Mouse (Mus musculus): ENCODE measurements at regions not wholly inside any gene's neighbourhood (a gene's known extent, or its start where the extent isn't known, plus 50 kb on each side); places are given as distances from the start of the nearest gene placed in this dataset.
"Not testable (repeated sequence)": the region's sequence is repeated elsewhere in the genome, so short reads cannot be mapped to it uniquely, and the experiment has no call there.

DNA sequence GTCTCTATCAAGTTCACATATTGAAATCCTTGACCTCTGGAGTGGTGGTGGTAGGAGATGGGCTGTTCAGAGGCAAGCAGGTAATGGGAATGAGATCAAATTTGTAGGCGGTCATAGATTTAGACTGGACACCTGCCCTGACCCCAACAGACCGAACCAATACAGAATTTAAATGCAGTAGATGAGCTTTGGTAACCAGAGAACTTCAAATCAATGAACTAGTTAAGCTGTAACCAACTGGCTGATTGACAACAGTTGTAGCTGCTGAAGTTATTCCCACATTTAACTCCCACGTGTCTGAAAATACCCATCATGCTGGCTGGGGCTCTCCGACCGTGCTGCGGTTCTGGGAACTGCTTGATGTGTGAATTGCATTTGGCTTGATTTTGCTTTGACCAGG, 268.5 kb upstream of the Gm6793 start:
- intact Hi-C loops (cut with DNase I): no loop called here
- H3K4me3 ChIP-seq: no peak overlapping the region
- TF ChIP-seq CTCF (IDR thresholded peaks at IDR 0.05): no peak
- no peak for DNase-seq (ENCODE audit: extremely low spot score in 1 of 2, low spot score in 2 of 2)
- H3K27ac ChIP-seq: no peak overlapping the region

DNA sequence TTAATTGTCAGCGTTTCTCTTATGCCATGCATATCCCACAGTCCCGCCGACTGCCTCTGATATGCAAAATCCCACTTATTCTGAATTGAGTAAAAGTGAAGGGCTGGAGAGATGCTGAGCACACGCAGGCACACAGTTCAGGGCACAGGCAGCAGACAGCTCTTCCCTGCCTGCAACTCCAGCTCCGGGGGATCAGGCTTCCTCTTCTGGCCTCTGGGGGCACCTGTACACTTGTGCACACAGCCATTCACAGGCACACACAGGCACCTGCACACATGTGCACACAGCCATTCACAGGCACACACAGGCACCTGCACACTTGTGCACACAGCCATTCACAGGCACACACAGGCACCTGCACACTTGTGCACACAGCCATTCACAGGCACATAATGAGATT, 254.8 kb upstream of the Gm6793 start:
- no peak overlapping the region for H3K4me3 ChIP-seq
- DNase-seq (ENCODE audit: extremely low spot score in 1 of 2, low spot score in 2 of 2): no peak
- intact Hi-C loops (cut with DNase I): no loop called here
- no peak overlapping the region for H3K27ac ChIP-seq
- TF ChIP-seq CTCF (IDR thresholded peaks at IDR 0.05): no peak

DNA sequence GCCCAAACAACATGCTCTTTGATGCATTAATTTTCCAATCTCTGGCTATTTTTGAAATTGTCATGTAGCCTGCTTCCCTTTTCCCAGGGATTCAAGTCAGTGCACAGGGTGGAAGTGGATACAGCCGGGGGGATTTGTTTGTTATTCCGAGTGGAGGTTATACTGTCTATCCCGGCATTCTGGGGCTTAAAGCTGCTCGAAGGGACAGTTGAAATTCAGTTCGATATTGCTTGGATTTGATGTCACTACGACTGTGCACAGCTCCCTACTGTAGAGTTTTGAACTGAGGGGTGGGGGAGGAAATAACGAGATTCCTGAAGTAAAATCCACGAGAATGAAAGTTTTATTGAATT, 254.4 kb upstream of the Gm6793 start:
- TF ChIP-seq CTCF (IDR thresholded peaks at IDR 0.05): no peak
- DNase-seq (ENCODE audit: extremely low spot score in 1 of 2, low spot score in 2 of 2): no peak
- H3K4me3 ChIP-seq: no peak overlapping the region
- intact Hi-C loops (cut with DNase I): no loop called here
- no peak overlapping the region for H3K27ac ChIP-seq

DNA sequence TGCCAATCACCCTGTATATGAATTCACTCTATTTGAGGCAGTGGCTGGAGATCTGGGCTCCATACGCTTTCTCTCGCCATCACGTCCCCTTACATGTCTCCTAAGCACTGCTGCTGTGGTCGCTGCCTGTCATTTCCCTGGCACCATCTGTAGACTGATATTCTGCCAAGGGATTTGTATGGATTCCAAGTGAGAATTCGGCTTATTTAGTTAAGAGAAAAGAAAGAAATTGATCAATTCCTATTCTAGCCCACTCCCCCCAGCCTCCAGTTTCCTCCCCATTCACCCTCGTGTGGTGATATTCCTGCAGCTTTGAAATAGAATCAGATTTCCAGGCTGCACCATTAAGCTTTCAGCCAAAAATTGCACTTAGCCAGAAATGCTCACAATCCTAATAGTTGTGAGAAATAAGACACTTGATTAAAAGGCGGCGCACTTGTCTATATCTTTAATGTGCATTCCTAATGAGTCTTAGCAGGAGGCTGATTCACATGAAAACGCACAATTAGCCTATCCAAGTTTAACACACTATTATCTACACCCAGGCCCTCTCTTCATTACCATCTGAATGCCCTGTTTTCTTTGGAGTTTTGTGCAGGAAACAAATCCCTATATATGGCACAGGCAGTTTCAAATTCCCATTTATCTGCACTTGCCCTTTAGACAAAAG, 253.8 kb upstream of the Gm6793 start:
- intact Hi-C loops (cut with DNase I): no loop called here
- Histone ChIP-seq H3K27ac (no peak overlapping the region), H3K4me3 (no peak overlapping the region)
- DNase-seq (ENCODE audit: extremely low spot score in 1 of 2, low spot score in 2 of 2): no peak
- no peak for TF ChIP-seq CTCF (IDR thresholded peaks at IDR 0.05)

DNA sequence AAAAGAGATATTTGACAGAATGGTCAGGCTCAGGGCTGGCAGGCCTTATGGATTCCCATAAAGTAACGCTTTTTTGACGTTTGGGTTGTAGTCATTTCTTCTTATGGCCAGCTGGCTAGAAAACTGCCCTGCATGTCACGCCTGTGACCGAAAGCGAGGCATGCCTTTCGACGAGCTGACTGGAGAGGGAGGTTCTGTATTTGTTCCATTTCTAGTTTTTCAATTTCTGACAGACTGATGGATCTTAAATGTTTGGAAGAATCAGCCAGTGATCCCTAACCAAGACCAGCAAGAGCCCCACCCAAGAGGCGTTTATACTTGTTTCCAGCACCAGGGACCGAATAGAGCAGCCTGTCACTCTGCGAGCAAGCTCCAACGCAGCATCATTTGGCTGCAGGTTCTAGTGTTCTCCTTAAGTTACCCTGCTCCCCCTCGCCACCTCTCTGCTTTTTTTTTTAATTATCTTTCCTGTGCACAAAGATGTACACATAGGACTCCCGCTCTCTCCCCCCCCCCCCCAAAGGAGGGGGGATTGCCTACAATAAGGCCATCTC, 243.2 kb upstream of the Gm6793 start:
- TF ChIP-seq CTCF (IDR thresholded peaks at IDR 0.05): no peak
- H3K27ac ChIP-seq: no peak overlapping the region
- H3K4me3 ChIP-seq: no peak overlapping the region; the same call in 1 of the 2 replicates

DNA sequence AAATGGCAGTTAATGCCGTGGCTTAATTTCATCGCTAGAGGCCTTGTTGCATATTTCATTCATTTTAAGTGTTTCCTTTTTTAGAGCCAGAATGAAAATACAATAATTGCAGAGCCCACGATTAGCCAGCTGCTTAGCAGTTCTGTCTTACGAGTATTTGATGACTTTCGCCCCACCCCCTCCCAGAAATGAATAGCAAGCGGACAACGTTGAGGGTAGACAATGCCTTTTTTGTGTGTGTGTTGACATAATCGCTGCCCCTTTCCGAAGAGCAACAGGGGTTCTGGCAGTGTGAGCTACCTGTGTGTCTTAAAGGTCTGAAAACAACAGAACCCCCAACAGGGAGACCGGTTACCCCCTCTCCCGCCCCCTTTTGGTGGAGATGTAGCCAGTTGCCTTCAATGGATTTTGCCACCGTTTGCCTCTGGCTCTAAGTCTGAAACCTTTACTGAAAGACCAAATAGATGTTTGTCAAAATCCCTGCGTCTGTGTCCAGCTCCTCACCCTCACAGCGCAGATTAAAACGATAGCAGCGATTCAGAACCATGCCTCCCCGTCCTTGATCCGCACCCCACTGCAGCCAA, 242.6 kb upstream of the Gm6793 start:
- TF ChIP-seq CTCF (IDR thresholded peaks at IDR 0.05): no peak; the same call in 1 of the 2 replicates
- no peak overlapping the region for H3K27ac ChIP-seq
- intact Hi-C loops (cut with DNase I): no loop called here
- H3K4me3 ChIP-seq: no peak overlapping the region; the same call in 1 of the 2 replicates
- no peak for DNase-seq (ENCODE audit: extremely low spot score in 1 of 2, low spot score in 2 of 2)

More for the DNA sequence above, 243.2 kb upstream of the Gm6793 start:
- intact Hi-C loops (cut with DNase I): no loop called here
- no peak for DNase-seq (ENCODE audit: extremely low spot score in 1 of 2, low spot score in 2 of 2)

DNA sequence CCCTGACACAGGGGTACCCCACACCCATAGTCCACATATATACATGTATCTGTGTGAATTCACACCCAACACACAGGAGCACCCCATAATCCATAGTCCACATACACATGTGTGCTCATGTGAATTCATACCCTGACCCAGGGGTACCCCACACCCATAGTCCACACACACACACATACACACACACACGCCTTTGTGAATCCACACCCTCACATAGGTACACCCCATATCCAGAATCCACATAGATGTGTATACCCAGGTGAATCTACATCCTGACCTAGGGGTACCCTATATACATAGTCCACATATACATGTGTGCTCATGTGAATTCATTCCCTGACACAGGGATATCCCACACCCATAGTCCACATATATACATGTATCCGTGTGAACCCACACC, 231.8 kb upstream of the Gm6793 start:
- H3K4me3 ChIP-seq; H3K27ac ChIP-seq; DNase-seq (ENCODE audit: extremely low spot score in 1 of 2, low spot score in 2 of 2); intact Hi-C loops (cut with DNase I): not testable (repeated sequence)

DNA sequence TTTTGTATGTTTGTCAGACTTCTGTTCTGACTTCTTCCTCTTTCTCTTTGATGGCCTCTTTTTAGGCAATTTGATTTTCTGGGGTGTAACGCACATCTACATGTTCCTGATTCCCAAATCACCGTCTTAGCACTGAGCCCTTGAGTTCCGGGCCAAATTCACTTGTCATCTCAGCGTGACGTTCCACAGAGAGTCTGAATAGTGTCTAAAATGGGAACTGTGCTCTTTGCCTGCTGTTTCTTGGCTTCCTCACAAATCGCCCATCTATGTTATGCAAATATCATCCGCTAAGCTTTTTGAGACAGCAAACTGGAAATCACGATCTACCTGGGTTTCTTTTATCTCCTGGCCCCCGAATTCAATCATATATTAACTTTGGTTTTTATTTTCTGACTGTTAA, 223.8 kb upstream of the Gm6793 start:
- Histone ChIP-seq H3K27ac (no peak overlapping the region), H3K4me3 (no peak overlapping the region)
- TF ChIP-seq CTCF (IDR thresholded peaks at IDR 0.05): no peak; the same call in 1 of the 2 replicates
- no peak for DNase-seq (ENCODE audit: extremely low spot score in 1 of 2, low spot score in 2 of 2)
- intact Hi-C loops (cut with DNase I): no loop called here

DNA sequence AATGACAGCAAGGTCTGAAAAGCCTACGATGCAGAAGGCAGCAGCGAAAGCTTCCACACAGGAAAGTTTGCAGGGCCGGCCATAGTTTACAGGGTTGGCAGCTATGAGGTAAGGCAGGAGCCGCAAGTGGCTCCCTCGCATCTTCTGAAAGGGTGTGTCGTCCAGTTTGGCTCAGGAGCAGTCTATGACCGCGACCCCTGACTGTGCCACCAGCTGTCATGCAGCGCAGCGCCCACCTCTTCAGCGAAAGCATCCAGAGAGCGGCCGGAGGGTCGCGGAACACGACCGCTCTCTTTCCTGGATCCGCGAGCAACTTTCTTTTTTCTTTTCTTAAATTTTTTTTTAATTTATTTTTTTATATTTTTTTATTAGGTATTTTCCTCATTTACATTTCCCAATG, 221.9 kb upstream of the Gm6793 start:
- DNase-seq (ENCODE audit: extremely low spot score in 1 of 2, low spot score in 2 of 2); H3K4me3 ChIP-seq; H3K27ac ChIP-seq; intact Hi-C loops (cut with DNase I): not testable (repeated sequence)

DNA sequence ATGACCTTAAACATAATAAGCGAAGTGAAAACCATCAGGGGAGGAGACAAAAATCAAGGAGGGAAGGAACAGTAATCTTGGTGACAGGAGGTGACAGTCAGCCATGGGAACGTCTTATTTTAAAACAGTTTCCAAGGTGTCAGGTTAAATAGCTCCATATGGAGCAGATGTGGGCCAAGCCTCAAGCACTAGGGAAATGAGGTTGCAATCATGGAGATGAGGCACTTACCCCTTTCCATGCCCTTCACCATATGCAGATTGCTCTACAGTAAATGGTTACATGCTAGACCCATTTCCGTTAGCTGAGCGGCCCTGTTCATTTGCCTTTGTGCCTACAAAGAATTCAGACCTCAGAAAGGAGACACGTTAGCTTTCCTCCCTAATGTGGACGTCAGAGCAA, 204.8 kb upstream of the Gm6793 start:
- TF ChIP-seq CTCF (IDR thresholded peaks at IDR 0.05): no peak
- intact Hi-C loops (cut with DNase I): no loop called here
- Histone ChIP-seq H3K27ac (no peak overlapping the region), H3K4me3 (no peak overlapping the region)
- DNase-seq (ENCODE audit: extremely low spot score in 1 of 2, low spot score in 2 of 2): no peak

DNA sequence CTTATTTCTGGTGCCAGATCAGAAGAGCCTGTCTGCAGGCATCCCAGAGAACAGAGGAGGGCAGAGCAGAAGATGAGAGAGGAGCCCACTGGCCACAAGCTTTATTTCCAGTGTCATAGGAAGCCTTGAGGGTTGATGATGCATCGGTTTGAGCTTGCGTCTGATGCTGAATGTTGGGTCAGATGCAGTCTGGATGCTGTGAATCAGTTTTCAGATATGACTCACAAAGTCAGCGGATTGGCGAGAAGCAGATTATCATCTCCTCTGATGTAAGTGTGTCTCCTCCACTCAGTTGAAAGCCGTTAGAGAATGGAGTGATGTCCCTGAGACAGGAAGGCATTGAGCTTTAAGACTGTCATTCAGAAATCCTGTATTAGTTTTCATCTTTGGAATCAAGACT, 197.3 kb upstream of the Gm6793 start:
- intact Hi-C loops (cut with DNase I): no loop called here
- TF ChIP-seq CTCF (IDR thresholded peaks at IDR 0.05): no peak
- Histone ChIP-seq H3K27ac (no peak overlapping the region), H3K4me3 (no peak overlapping the region)
- no peak for DNase-seq (ENCODE audit: extremely low spot score in 1 of 2, low spot score in 2 of 2)

DNA sequence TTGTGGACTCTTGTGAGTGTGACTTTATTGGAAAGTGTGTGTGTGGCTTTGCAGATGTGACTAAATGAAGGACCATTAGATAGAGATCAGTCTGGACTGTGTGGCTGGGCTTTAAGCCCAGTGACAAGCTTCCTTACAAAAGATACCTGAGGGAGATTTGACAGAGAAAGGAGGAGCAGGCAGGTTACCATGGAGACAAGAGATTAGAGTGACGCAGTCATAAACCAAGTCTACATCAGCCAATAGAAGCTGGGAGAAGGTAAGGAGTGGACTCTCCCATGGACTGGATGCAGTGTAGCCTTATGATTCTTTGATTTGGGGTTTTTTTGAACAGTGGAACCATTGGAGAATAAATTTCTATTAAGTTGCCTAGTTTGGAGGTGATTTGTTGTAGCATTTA, 181.6 kb upstream of the Gm6793 start:
- DNase-seq (ENCODE audit: extremely low spot score in 1 of 2, low spot score in 2 of 2): no peak
- TF ChIP-seq CTCF (IDR thresholded peaks at IDR 0.05): no peak
- no peak overlapping the region for H3K4me3 ChIP-seq
- intact Hi-C loops (cut with DNase I): no loop called here
- no peak overlapping the region for H3K27ac ChIP-seq

DNA sequence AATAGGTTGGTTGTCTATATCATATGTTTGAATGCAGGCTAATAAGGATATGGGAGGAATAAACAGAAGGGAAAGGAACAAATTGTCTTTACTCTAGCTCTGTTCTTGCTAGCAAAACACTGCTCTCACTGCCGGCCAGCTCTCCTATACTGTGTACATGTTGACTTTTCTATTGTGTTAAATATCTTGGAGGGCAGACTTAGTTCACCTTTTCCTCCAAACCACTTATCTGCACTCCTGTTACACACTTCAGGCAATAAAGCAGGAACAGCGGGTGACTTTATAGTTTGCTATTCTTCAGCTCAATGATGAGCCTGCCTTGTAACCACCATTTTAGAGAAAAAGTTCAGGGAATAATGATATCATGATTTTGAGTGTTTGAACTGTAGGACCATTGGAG, 181.0 kb upstream of the Gm6793 start:
- intact Hi-C loops (cut with DNase I): no loop called here

More for the DNA sequence above, 181.0 kb upstream of the Gm6793 start:
- H3K27ac ChIP-seq: no peak overlapping the region
- TF ChIP-seq CTCF (IDR thresholded peaks at IDR 0.05): no peak
- H3K4me3 ChIP-seq: no peak overlapping the region
- no peak for DNase-seq (ENCODE audit: extremely low spot score in 1 of 2, low spot score in 2 of 2)

Measured in left cerebral cortex, adult 2 months (tissue).